Mouse (Mus musculus): ENCODE measurements around the gene Pidd1. TPM values are rescaled to one million over a fixed set of nuclear protein-coding genes. Genes with fewer than 3 reads are reported as not detected.

Pidd1 gene
- polyA plus RNA-seq, 1 experiment from 2014 or later, result 2.8 TPM

DNA sequence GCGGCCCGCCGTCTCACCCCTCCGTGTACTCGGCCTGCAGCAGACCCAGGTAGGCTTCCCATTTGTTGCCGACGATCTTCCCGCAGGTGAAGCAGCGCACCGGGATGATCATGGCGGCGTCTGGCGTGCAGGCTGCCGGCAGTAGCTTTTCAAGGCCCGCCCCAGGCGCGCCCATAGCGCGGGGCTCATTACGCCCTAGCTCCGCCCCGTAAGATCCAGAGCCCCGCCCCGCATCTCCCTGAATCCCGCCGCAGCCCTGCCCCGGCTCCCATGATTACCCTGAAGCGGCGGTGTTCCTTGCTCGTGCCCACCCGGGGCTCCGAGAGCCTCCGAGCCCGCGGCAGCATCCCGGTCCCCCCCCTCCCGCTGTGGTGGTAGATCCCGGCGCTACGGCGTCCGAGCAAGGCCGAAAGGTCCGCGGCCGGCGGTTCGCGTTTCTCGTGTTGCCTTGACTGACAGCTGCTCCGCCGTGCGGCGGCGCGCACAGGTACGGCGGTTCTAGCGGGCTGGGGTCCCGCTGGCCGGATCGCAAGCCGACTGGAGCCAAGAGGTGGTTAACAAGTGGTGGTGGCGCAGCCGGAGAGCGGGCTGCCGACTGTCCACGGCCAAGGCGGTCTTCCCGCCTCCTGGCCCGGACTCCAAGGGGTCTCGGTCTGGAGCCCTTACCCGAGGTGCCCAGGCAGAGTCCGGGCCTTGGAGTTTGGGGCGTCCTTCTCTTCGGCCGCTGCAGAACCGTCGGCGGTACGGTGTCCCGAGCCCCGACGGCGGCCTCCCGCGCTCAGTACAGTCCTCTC lies 31.4 kb upstream of the Pidd1 start, which contains the start of the genes Polr2l and Tspan4:
Gene Polr2l, minus strand, starts transcription at position 122 of the 794 bp plus-strand sequence.
Gene Tspan4, plus strand, starts transcription at position 230 of the 794 bp plus-strand sequence.
- Histone ChIP-seq H3K4me3 (ENCODE audit: low read length) (peak within 1 kb of the TSS; percentile 66), H3K4me1 (ENCODE audit: control insufficient read depth, insufficient read depth, low read depth, low read length) (peaks cover 25% of the 10 kb centered on the region), H3K9me3 (ENCODE audit: control insufficient read depth, low read length) (no peaks in the 10 kb centered on the region), H3K27ac (ENCODE audit: low read depth, low read length) (peak within 1 kb of the TSS; percentile 87), H3K36me3 (ENCODE audit: control insufficient read depth, insufficient read depth, low read length) (peaks cover 16% of the 10 kb centered on the region), H3K4me2 (ENCODE audit: low read length) (peak within 1 kb of the TSS; percentile 95), H3K27me3 (replicated peaks; ENCODE audit: control insufficient read depth, insufficient read depth, low read length) (peaks cover 5% of the 10 kb centered on the region; the same call in 1 of the 2 replicates), H3K9ac (ENCODE audit: low read depth, low read length) (peak within 1 kb of the TSS; percentile 94)
- ATAC-seq, result peak; percentile 86
- WGBS, result under 1% methylated on average over 87 of the region's 87 CpGs

- H3K4me2 ChIP-seq (ENCODE audit: low read length), result peak overlapping the region; percentile 95
- H3K4me1 ChIP-seq (ENCODE audit: control insufficient read depth, insufficient read depth, low read depth, low read length), result peaks cover 35% of the 10 kb centered on the region
- peak overlapping the region; percentile 66 for H3K4me3 ChIP-seq (ENCODE audit: low read length)
- H3K9me3 ChIP-seq (ENCODE audit: control insufficient read depth, low read length), result no peaks in the 10 kb centered on the region
- 11% methylated on average over 5 of the region's 5 CpGs for WGBS
- no peak for ATAC-seq
- H3K9ac ChIP-seq (ENCODE audit: low read depth, low read length), result peak overlapping the region; percentile 94
- peaks cover 21% of the 10 kb centered on the region for H3K36me3 ChIP-seq (ENCODE audit: control insufficient read depth, insufficient read depth, low read length)
- H3K27ac ChIP-seq (ENCODE audit: low read depth, low read length), result no peak overlapping the region; the same call in 1 of the 2 replicates
- peaks cover 5% of the 10 kb centered on the region; the same call in 1 of the 2 replicates for H3K27me3 ChIP-seq (replicated peaks; ENCODE audit: control insufficient read depth, insufficient read depth, low read length)
Measured at GRCm38 (mm10) chr7:141474160-141474559, 30.3 kb upstream of the Pidd1 start.

DNA sequence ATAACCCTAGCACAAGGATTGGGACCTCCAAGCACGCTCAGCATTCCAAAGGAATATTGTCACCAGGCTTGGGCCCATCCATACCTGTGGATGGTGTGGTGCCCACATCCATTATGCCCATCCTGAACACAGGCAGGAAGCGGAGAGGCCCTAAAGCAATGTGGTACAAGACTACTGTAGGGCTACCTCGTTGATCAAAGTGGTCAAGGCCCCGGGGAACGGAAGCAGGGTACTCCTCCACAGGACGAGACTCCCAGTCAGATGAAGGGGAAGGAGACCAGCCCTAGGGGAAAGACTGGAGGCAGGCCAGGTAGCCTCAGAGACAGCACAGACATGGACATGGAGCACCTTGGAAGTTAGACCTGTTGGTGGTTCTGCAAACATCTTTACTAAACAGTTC lies 28.9 kb upstream of the Pidd1 start:
- Histone ChIP-seq H3K27me3 (replicated peaks; ENCODE audit: control insufficient read depth, insufficient read depth, low read length) (peaks cover 5% of the 10 kb centered on the region; the same call in 1 of the 2 replicates), H3K36me3 (ENCODE audit: control insufficient read depth, insufficient read depth, low read length) (peaks cover 21% of the 10 kb centered on the region), H3K4me2 (ENCODE audit: low read length) (no peak overlapping the region), H3K4me3 (ENCODE audit: low read length) (no peak overlapping the region), H3K9me3 (ENCODE audit: control insufficient read depth, low read length) (no peaks in the 10 kb centered on the region), H3K4me1 (ENCODE audit: control insufficient read depth, insufficient read depth, low read depth, low read length) (peaks cover 48% of the 10 kb centered on the region), H3K27ac (ENCODE audit: low read depth, low read length) (no peak overlapping the region), H3K9ac (ENCODE audit: low read depth, low read length) (no peak overlapping the region)
- WGBS, result 86% methylated on average over 6 of the region's 6 CpGs
- ATAC-seq, result no peak

DNA sequence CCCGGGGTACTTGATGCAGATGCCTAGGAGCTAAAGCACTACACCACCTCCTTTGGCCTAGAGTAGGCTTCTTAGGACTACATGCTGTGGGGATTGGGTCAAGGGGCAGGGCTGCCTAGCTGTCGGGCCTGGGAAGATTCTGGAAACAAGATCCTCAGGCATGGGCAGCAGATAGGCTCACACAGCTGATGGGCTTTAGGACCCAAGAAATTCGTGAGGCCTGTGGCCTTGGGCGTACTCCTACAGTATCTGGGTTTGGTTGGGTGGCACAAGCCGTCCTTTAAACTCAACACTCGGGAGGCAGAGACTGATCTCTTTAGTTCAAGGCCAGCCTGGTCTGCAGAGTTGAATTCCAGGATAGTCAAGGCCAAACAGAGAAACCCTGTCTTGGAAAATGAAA lies 28.4 kb upstream of the Pidd1 start:
- H3K27me3 ChIP-seq (replicated peaks; ENCODE audit: control insufficient read depth, insufficient read depth, low read length), result peaks cover 4% of the 10 kb centered on the region; the same call in 1 of the 2 replicates
- WGBS, result 85% methylated on average over 6 of the region's 6 CpGs
- H3K4me2 ChIP-seq (ENCODE audit: low read length), result no peak overlapping the region
- no peaks in the 10 kb centered on the region for H3K9me3 ChIP-seq (ENCODE audit: control insufficient read depth, low read length)
- H3K4me1 ChIP-seq (ENCODE audit: control insufficient read depth, insufficient read depth, low read depth, low read length), result peaks cover 50% of the 10 kb centered on the region
- no peak overlapping the region for H3K27ac ChIP-seq (ENCODE audit: low read depth, low read length)
- no peak for ATAC-seq
- no peak overlapping the region for H3K4me3 ChIP-seq (ENCODE audit: low read length)
- H3K9ac ChIP-seq (ENCODE audit: low read depth, low read length), result no peak overlapping the region
- H3K36me3 ChIP-seq (ENCODE audit: control insufficient read depth, insufficient read depth, low read length), result peaks cover 21% of the 10 kb centered on the region

GRCm38 (mm10) chr7:141471236-141471635 lies 27.4 kb upstream of the Pidd1 start:
- peaks cover 50% of the 10 kb centered on the region for H3K4me1 ChIP-seq (ENCODE audit: control insufficient read depth, insufficient read depth, low read depth, low read length)
- no peak overlapping the region for H3K4me2 ChIP-seq (ENCODE audit: low read length)
- no peak overlapping the region for H3K4me3 ChIP-seq (ENCODE audit: low read length)
- H3K9ac ChIP-seq (ENCODE audit: low read depth, low read length), result no peak overlapping the region
- 82% methylated on average over 1 of the region's 1 CpGs for WGBS
- no peak for ATAC-seq
- no peak overlapping the region for H3K27ac ChIP-seq (ENCODE audit: low read depth, low read length)
- peaks cover 21% of the 10 kb centered on the region for H3K36me3 ChIP-seq (ENCODE audit: control insufficient read depth, insufficient read depth, low read length)
- no peaks in the 10 kb centered on the region for H3K9me3 ChIP-seq (ENCODE audit: control insufficient read depth, low read length)
- peaks cover 5% of the 10 kb centered on the region for H3K27me3 ChIP-seq (replicated peaks; ENCODE audit: control insufficient read depth, insufficient read depth, low read length)

DNA sequence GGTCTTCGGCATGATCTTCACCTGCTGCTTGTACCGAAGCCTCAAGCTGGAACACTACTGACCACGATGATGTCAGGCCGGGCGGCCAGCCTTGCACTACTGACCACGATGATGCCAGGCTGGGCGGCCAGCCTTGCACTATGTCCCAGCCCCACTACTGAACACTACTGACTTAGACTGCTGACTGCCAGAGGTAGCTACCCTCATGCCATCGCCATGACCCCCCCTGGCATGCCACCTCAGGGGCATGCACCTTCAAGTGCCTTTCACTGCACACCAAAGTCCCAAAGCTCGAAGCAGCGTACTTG lies 26.8 kb upstream of the Pidd1 start:
- ATAC-seq, result no peak
- no peak overlapping the region for H3K4me3 ChIP-seq (ENCODE audit: low read length)
- peaks cover 44% of the 10 kb centered on the region for H3K4me1 ChIP-seq (ENCODE audit: control insufficient read depth, insufficient read depth, low read depth, low read length)
- H3K27ac ChIP-seq (ENCODE audit: low read depth, low read length), result no peak overlapping the region
- H3K36me3 ChIP-seq (ENCODE audit: control insufficient read depth, insufficient read depth, low read length), result peaks cover 21% of the 10 kb centered on the region
- H3K4me2 ChIP-seq (ENCODE audit: low read length), result no peak overlapping the region
- no peaks in the 10 kb centered on the region for H3K9me3 ChIP-seq (ENCODE audit: control insufficient read depth, low read length)
- no peak overlapping the region for H3K9ac ChIP-seq (ENCODE audit: low read depth, low read length)
- 88% methylated on average over 10 of the region's 10 CpGs for WGBS
- H3K27me3 ChIP-seq (replicated peaks; ENCODE audit: control insufficient read depth, insufficient read depth, low read length), result peaks cover 8% of the 10 kb centered on the region

DNA sequence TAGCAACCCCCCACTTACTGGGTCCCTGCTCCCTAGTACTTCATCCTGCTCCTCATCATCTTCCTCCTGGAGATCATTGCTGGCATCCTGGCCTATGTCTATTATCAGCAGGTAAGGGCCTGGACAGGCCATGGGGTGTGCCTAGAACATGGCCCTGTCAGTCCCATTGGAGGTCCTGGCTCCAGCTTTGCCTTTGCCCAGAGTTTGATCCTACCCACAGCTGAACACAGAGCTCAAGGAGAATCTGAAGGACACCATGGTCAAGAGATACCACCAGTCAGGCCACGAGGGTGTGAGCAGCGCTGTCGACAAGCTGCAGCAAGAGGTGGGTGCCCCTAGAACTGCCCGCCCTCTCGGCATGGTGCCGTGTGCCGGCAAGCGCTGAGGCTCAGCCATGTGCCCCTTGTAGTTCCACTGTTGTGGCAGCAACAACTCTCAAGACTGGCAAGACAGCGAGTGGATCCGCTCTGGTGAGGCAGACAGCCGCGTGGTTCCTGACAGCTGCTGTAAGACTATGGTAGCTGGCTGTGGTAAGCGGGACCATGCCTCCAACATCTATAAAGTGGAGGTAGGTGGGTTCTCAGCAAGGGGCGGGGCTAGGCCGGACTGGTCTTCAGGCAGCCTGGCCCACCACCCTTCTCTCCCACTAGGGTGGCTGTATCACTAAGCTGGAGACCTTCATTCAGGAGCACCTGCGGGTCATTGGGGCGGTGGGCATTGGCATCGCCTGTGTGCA lies 26.2 kb upstream of the Pidd1 start:
- peaks cover 45% of the 10 kb centered on the region for H3K4me1 ChIP-seq (ENCODE audit: control insufficient read depth, insufficient read depth, low read depth, low read length)
- H3K9ac ChIP-seq (ENCODE audit: low read depth, low read length), result no peak overlapping the region
- H3K36me3 ChIP-seq (ENCODE audit: control insufficient read depth, insufficient read depth, low read length), result peaks cover 21% of the 10 kb centered on the region
- no peak overlapping the region for H3K4me3 ChIP-seq (ENCODE audit: low read length)
- no peak overlapping the region for H3K27ac ChIP-seq (ENCODE audit: low read depth, low read length)
- no peak overlapping the region for H3K4me2 ChIP-seq (ENCODE audit: low read length)
- WGBS, result 90% methylated on average over 18 of the region's 18 CpGs
- peaks cover 13% of the 10 kb centered on the region for H3K27me3 ChIP-seq (replicated peaks; ENCODE audit: control insufficient read depth, insufficient read depth, low read length)
- no peak for ATAC-seq
- H3K9me3 ChIP-seq (ENCODE audit: control insufficient read depth, low read length), result no peaks in the 10 kb centered on the region

DNA sequence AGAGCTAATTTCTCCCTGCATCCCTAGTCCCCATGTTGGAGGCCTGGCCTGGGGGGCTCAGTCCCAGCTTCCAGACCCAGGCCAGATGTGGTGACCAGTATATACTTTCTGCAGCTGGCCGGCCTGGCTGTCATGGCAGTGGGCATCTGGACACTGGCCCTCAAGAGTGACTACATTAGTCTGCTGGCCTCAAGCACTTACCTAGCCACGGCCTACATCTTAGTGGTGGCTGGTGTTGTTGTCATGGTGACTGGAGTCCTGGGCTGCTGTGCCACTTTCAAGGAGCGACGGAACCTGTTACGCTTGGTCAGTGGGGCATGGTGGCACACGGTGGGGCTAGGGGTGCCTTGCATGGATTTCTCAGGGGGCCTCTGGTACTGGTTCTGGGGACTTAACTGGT lies 25.5 kb upstream of the Pidd1 start:
- H3K4me3 ChIP-seq (ENCODE audit: low read length), result peak overlapping the region; percentile 72; the same call in 1 of the 2 replicates
- no peak for ATAC-seq
- peak overlapping the region; percentile 65; the same call in 1 of the 2 replicates for H3K27ac ChIP-seq (ENCODE audit: low read depth, low read length)
- peak overlapping the region; percentile 81 for H3K4me2 ChIP-seq (ENCODE audit: low read length)
- 65% methylated on average over 6 of the region's 6 CpGs for WGBS
- H3K36me3 ChIP-seq (ENCODE audit: control insufficient read depth, insufficient read depth, low read length), result peaks cover 21% of the 10 kb centered on the region
- no peaks in the 10 kb centered on the region for H3K9me3 ChIP-seq (ENCODE audit: control insufficient read depth, low read length)
- peak overlapping the region; percentile 56 for H3K9ac ChIP-seq (ENCODE audit: low read depth, low read length)
- peaks cover 20% of the 10 kb centered on the region for H3K27me3 ChIP-seq (replicated peaks; ENCODE audit: control insufficient read depth, insufficient read depth, low read length)
- peaks cover 51% of the 10 kb centered on the region for H3K4me1 ChIP-seq (ENCODE audit: control insufficient read depth, insufficient read depth, low read depth, low read length)

All from hindbrain, embryonic 16.5 days (tissue).